Mouse (Mus musculus) heart, postnatal 14 days (tissue): ENCODE data around the gene Gmds. TPM values are rescaled to one million over a fixed set of nuclear protein-coding genes. Genes with fewer than 3 reads are reported as not detected.

Experiments
- DNase-seq, 2 experiments: peaks; one replicate each; pipeline ENCODE4 v3.0.0; 2021 to 2022
- intact Hi-C: fragments of 180-260 bp; cut with DNase I; formaldehyde crosslinking; loops from one replicate; pipeline ENCODE4 v1.15.1; 2025
- total RNA-seq, 2 experiments: library from RNA; stranded (reverse); gene quantifications; 2 replicates each; pipeline ENCODE4 v1.2.3; 2021

Gene Gmds
- total RNA-seq, 2 experiments from 2014 or later, result 6.3 to 6.6 TPM

GRCm38 (mm10) chr13:31914901-31915587, 423.5 kb downstream of the Gmds start:
- no peak for DNase-seq
- intact Hi-C loops, result no loop called here

GRCm38 (mm10) chr13:31911956-31912355, 426.6 kb downstream of the Gmds start:
- intact Hi-C loops, result no loop called here
- no peak for DNase-seq

GRCm38 (mm10) chr13:31911362-31911761, 427.2 kb downstream of the Gmds start:
- intact Hi-C loops, result no loop called here
- no peak for DNase-seq

- DNase-seq, result no peak
- intact Hi-C loops, result no loop called here
These were observed 429.5 kb downstream of the Gmds start for GRCm38 (mm10) chr13:31909031-31909430.

GRCm38 (mm10) chr13:31906514-31906913, 432.0 kb downstream of the Gmds start:
- DNase-seq, result no peak
- intact Hi-C loops, result no loop called here

- intact Hi-C loops, result no loop called here
- DNase-seq, result no peak
These were observed 438.3 kb downstream of the Gmds start for GRCm38 (mm10) chr13:31900191-31900590.

- intact Hi-C loops, result no loop called here
- no peak for DNase-seq
These were observed 439.1 kb downstream of the Gmds start for GRCm38 (mm10) chr13:31899392-31899791.

GRCm38 (mm10) chr13:31897493-31897892, 441.0 kb downstream of the Gmds start:
- no peak for DNase-seq
- intact Hi-C loops, result no loop called here

GRCm38 (mm10) chr13:31894511-31894910, 444.0 kb downstream of the Gmds start:
- intact Hi-C loops, result no loop called here
- DNase-seq, result no peak

GRCm38 (mm10) chr13:31892913-31893514, 445.5 kb downstream of the Gmds start:
- intact Hi-C loops, result no loop called here
- no peak for DNase-seq

GRCm38 (mm10) chr13:31888500-31888899, 450.0 kb downstream of the Gmds start:
- no peak for DNase-seq
- intact Hi-C loops, result no loop called here

GRCm38 (mm10) chr13:31885769-31886168, 452.8 kb downstream of the Gmds start:
- intact Hi-C loops, result no loop called here
- no peak for DNase-seq

GRCm38 (mm10) chr13:31878805-31879477, 459.6 kb downstream of the Gmds start:
- no peak for DNase-seq
- intact Hi-C loops, result no loop called here

- intact Hi-C loops, result no loop called here
- DNase-seq, result peak; percentile 29 to 40
These were observed 461.5 kb downstream of the Gmds start for GRCm38 (mm10) chr13:31877061-31877460.

- intact Hi-C loops, result loop anchor here (5.0 kb wide), 1 partner anchor 47 kb away; no protein-coding TSS in a partner anchor
- DNase-seq, result no peak
These were observed 464.1 kb downstream of the Gmds start for GRCm38 (mm10) chr13:31874427-31874826.

- intact Hi-C loops, result loop anchor here (5.0 kb wide), 1 partner anchor 46 kb away; no protein-coding TSS in a partner anchor
- no peak for DNase-seq
These were observed 465.3 kb downstream of the Gmds start for GRCm38 (mm10) chr13:31873269-31873668.

- no peak for DNase-seq
- intact Hi-C loops, result no loop called here
These were observed 473.8 kb downstream of the Gmds start for GRCm38 (mm10) chr13:31864786-31865185.

- no peak for DNase-seq
- intact Hi-C loops, result no loop called here
These were observed 475.1 kb downstream of the Gmds start for GRCm38 (mm10) chr13:31863461-31863860.

- DNase-seq, result no peak
- intact Hi-C loops, result no loop called here
These were observed 478.3 kb downstream of the Gmds start for GRCm38 (mm10) chr13:31860200-31860599.

- intact Hi-C loops, result no loop called here
- no peak for DNase-seq
These were observed 484.5 kb downstream of the Gmds start for GRCm38 (mm10) chr13:31854000-31854399.

- intact Hi-C loops, result no loop called here
- no peak for DNase-seq
These were observed 485.0 kb downstream of the Gmds start for GRCm38 (mm10) chr13:31853564-31853963.
